Mouse (Mus musculus): Measurements from ENCODE around the gene Psmb7. TPM values are rescaled to one million over a fixed set of nuclear protein-coding genes. Genes with fewer than 3 reads are reported as not detected.

Psmb7 gene
- polyA plus RNA-seq, 2 experiments: 253 to 265 TPM

- 2% methylated on average over 3 of the region's 3 CpGs for WGBS
- H3K9ac ChIP-seq (ENCODE audit: low read depth, low read length, severe bottlenecking): no peak overlapping the region
- H3K9me3 ChIP-seq (ENCODE audit: control insufficient read depth, low read length): no peaks in the 10 kb centered on the region
- peaks cover 14% of the 10 kb centered on the region; the same call in 1 of the 2 replicates for H3K4me1 ChIP-seq (ENCODE audit: control insufficient read depth, insufficient read depth, low read length)
- no peak overlapping the region for H3K27ac ChIP-seq (replicated peaks; ENCODE audit: low read depth, low read length)
- H3K27me3 ChIP-seq (ENCODE audit: control insufficient read depth, insufficient read depth, low read length): no peaks in the 10 kb centered on the region
- DNase-seq (ENCODE audit: low spot score) (peak; percentile 63), ATAC-seq (ENCODE audit: low FRiP score, low read depth) (no peak; the same call in 1 of the 2 replicates)
- H3K4me3 ChIP-seq (replicated peaks; ENCODE audit: low read length): no peak overlapping the region
- no peak for TF ChIP-seq POLR2A (IDR thresholded peaks at IDR 0.05; ENCODE audit: borderline replicate concordance, extremely low read depth, insufficient read depth, insufficient read length)
- H3K36me3 ChIP-seq (ENCODE audit: control insufficient read depth, insufficient read depth, low read length): peaks cover 12% of the 10 kb centered on the region
- no peak overlapping the region for H3K4me2 ChIP-seq (replicated peaks; ENCODE audit: low read depth, low read length, severe bottlenecking)
Observed at GRCm38 (mm10) chr2:38645936-38646335, 2.0 kb upstream of the Psmb7 start.

- no peak overlapping the region for H3K9ac ChIP-seq (ENCODE audit: low read depth, low read length, severe bottlenecking)
- H3K4me1 ChIP-seq (ENCODE audit: control insufficient read depth, insufficient read depth, low read length): peaks cover 8% of the 10 kb centered on the region; the same call in 1 of the 2 replicates
- H3K27ac ChIP-seq (replicated peaks; ENCODE audit: low read depth, low read length): no peak overlapping the region
- 88% methylated on average over 1 of the region's 1 CpGs for WGBS
- H3K4me2 ChIP-seq (replicated peaks; ENCODE audit: low read depth, low read length, severe bottlenecking): no peak overlapping the region
- H3K27me3 ChIP-seq (ENCODE audit: control insufficient read depth, insufficient read depth, low read length): no peaks in the 10 kb centered on the region
- DNase-seq (ENCODE audit: low spot score) (no peak), ATAC-seq (ENCODE audit: low FRiP score, low read depth) (no peak)
- H3K9me3 ChIP-seq (ENCODE audit: control insufficient read depth, low read length): no peaks in the 10 kb centered on the region
- H3K36me3 ChIP-seq (ENCODE audit: control insufficient read depth, insufficient read depth, low read length): peaks cover 46% of the 10 kb centered on the region
- no peak overlapping the region for H3K4me3 ChIP-seq (replicated peaks; ENCODE audit: low read length)
- TF ChIP-seq POLR2A (IDR thresholded peaks at IDR 0.05; ENCODE audit: borderline replicate concordance, extremely low read depth, insufficient read depth, insufficient read length): no peak
Observed at GRCm38 (mm10) chr2:38641761-38642160, 2.1 kb downstream of the Psmb7 start.

- no peak overlapping the region for H3K27ac ChIP-seq (replicated peaks; ENCODE audit: low read depth, low read length)
- WGBS: 86% methylated on average over 4 of the region's 4 CpGs
- peaks cover 5% of the 10 kb centered on the region; the same call in 1 of the 2 replicates for H3K4me1 ChIP-seq (ENCODE audit: control insufficient read depth, insufficient read depth, low read length)
- no peak overlapping the region for H3K9ac ChIP-seq (ENCODE audit: low read depth, low read length, severe bottlenecking)
- DNase-seq (ENCODE audit: low spot score): no peak
- no peaks in the 10 kb centered on the region for H3K9me3 ChIP-seq (ENCODE audit: control insufficient read depth, low read length)
- TF ChIP-seq POLR2A (IDR thresholded peaks at IDR 0.05; ENCODE audit: borderline replicate concordance, extremely low read depth, insufficient read depth, insufficient read length): no peak
- H3K4me2 ChIP-seq (replicated peaks; ENCODE audit: low read depth, low read length, severe bottlenecking): no peak overlapping the region
- ATAC-seq (ENCODE audit: low FRiP score, low read depth): no peak
- no peaks in the 10 kb centered on the region for H3K27me3 ChIP-seq (ENCODE audit: control insufficient read depth, insufficient read depth, low read length)
- no peak overlapping the region for H3K4me3 ChIP-seq (replicated peaks; ENCODE audit: low read length)
- H3K36me3 ChIP-seq (ENCODE audit: control insufficient read depth, insufficient read depth, low read length): peaks cover 82% of the 10 kb centered on the region
Observed at GRCm38 (mm10) chr2:38637716-38638267, 6.1 kb downstream of the Psmb7 start.

- TF ChIP-seq POLR2A (IDR thresholded peaks at IDR 0.05; ENCODE audit: borderline replicate concordance, extremely low read depth, insufficient read depth, insufficient read length): no peak
- Histone ChIP-seq H3K4me3 (replicated peaks; ENCODE audit: low read length) (no peak overlapping the region), H3K9me3 (ENCODE audit: control insufficient read depth, low read length) (no peaks in the 10 kb centered on the region), H3K36me3 (ENCODE audit: control insufficient read depth, insufficient read depth, low read length) (peaks cover 91% of the 10 kb centered on the region), H3K9ac (ENCODE audit: low read depth, low read length, severe bottlenecking) (no peak overlapping the region), H3K4me2 (replicated peaks; ENCODE audit: low read depth, low read length, severe bottlenecking) (no peak overlapping the region), H3K4me1 (ENCODE audit: control insufficient read depth, insufficient read depth, low read length) (no peaks in the 10 kb centered on the region), H3K27ac (replicated peaks; ENCODE audit: low read depth, low read length) (no peak overlapping the region), H3K27me3 (ENCODE audit: control insufficient read depth, insufficient read depth, low read length) (no peaks in the 10 kb centered on the region)
- DNase-seq (ENCODE audit: low spot score) (no peak), ATAC-seq (ENCODE audit: low FRiP score, low read depth) (no peak)
- WGBS: 89% methylated on average over 2 of the region's 2 CpGs
Observed at GRCm38 (mm10) chr2:38630574-38630973, 13.3 kb downstream of the Psmb7 start.

GRCm38 (mm10) chr2:38629451-38629850 is 14.4 kb downstream of the Psmb7 start:
- TF ChIP-seq POLR2A (IDR thresholded peaks at IDR 0.05; ENCODE audit: borderline replicate concordance, extremely low read depth, insufficient read depth, insufficient read length): no peak
- Histone ChIP-seq H3K4me1 (ENCODE audit: control insufficient read depth, insufficient read depth, low read length) (no peaks in the 10 kb centered on the region), H3K9ac (ENCODE audit: low read depth, low read length, severe bottlenecking) (no peak overlapping the region), H3K27me3 (ENCODE audit: control insufficient read depth, insufficient read depth, low read length) (no peaks in the 10 kb centered on the region), H3K4me2 (replicated peaks; ENCODE audit: low read depth, low read length, severe bottlenecking) (no peak overlapping the region), H3K27ac (replicated peaks; ENCODE audit: low read depth, low read length) (no peak overlapping the region), H3K36me3 (ENCODE audit: control insufficient read depth, insufficient read depth, low read length) (peaks cover 89% of the 10 kb centered on the region), H3K9me3 (ENCODE audit: control insufficient read depth, low read length) (no peaks in the 10 kb centered on the region), H3K4me3 (replicated peaks; ENCODE audit: low read length) (no peak overlapping the region)
- ATAC-seq (ENCODE audit: low FRiP score, low read depth) (no peak), DNase-seq (ENCODE audit: low spot score) (no peak)
- 92% methylated on average over 3 of the region's 3 CpGs for WGBS

Data from limb, embryonic 14.5 days (tissue).